Mouse (Mus musculus) right cerebral cortex, postnatal 36 days (tissue): ENCODE measurements around the gene Rpp14.

Experiments used
- DNase-seq, 2 experiments: peaks; one replicate each; pipeline ENCODE4 v3.0.0; 2022; ENCODE audit warnings: low spot score in 2 of 2, mixed read lengths in 1 of 2

The Rpp14 gene

GRCm38 (mm10) chr14:8080165-8080679, at the start of gene Rpp14:
Gene Rpp14, plus strand, starts transcription at chr14:8080367.
- peak; percentile 94 to 96 for DNase-seq

GRCm38 (mm10) chr14:8030535-8030934, 49.6 kb upstream of the Rpp14 start:
- no peak for DNase-seq

DNA sequence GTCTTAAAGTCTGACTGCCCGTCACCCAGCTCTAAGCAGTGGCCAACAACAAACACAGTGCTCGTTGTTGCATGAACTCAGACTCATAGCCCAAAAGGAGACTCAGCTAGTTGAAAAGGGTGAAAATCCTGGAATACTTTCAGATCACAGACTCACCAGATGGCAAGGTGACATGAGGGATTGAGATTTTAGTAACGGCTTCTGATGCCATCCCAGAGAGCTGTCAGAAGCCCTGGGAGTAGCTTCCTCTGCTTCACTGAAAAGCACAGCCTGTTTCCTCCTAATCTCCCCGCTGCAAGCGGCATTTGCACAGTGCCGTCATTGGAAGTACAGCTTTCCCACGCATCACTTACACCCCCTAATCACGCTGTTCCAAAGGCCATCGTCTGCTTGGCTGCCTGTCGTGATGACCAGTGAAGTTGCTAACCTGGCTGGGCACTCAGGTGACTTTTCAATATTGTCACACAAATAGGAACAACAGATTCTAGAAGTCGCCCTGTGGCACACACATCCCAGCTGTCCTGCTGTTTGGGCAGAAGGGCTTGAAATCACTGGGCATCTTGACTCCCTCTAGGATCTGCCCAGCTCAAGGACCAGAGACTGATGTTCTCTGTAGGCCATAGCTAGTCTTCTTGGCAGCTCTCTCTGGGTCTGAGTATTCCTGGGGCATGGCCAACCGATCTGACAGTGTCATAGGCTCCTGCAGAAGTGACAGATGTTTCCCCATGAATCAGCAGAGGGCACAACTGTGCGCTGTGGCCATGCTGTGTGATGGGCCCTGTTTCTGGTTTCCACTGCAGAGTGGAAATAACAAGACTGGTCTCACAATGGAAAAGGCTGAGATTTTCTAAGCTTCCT, 47.9 kb upstream of the Rpp14 start:
- peak in 1 of 2 experiments; percentile 66 for DNase-seq

DNA sequence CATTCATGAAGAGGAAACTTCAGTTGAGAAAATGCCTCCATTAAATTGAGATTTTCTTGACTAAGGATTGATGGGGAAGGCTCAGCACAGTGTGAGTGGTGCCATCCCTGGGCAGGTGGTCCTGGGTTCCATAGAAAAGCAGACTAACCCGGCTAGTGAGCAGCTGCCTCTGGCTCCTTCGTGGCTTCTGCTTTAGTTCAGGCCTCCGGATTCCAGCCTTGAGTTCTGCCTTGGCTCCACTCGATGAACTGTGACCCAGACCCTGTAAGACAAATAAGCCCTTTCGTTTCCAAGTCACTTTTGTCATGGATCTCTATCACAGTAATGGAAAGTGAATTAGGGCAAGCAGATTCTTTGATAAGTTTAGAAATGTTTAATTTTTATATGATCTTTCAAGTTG, 45.6 kb upstream of the Rpp14 start:
- DNase-seq: no peak

DNA sequence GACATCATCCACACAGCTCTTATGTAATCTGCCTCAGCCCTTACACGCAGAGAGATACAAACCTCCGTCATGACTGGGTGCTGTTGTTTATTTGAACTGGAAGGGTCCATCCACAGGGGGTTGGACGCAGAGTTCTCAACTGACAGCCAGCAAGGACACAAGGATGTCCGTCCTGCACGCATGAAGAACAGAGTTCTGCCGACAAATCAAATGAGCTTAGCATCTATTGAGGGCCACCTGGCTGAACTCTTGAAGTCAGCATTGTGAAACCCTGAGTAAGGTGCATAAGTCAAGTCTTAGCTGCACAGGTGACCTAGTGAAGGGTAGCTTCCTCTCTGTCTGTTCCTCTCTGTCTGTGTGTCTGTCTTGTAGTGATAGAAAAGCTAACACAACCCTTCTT, 44.2 kb upstream of the Rpp14 start:
- no peak for DNase-seq

DNA sequence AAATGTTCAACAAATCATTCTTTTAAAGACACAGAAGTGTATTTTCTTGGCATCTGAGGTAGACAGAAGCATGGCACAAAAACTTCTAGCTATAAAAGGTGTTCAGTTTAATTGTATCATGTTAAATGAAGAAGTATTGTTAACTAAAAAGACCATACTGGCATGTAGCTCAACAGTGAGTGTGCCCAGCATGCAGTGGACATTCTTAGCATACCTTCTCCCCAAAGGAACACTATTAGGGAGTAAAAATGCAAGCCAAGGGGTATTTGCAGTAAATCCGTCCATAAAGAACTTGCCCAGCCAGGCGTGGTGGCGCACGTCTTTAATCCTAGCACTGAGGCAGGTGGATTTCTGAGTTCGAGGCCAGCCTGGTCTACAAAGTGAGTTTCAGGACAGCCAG, 43.8 kb upstream of the Rpp14 start:
- no peak for DNase-seq

DNA sequence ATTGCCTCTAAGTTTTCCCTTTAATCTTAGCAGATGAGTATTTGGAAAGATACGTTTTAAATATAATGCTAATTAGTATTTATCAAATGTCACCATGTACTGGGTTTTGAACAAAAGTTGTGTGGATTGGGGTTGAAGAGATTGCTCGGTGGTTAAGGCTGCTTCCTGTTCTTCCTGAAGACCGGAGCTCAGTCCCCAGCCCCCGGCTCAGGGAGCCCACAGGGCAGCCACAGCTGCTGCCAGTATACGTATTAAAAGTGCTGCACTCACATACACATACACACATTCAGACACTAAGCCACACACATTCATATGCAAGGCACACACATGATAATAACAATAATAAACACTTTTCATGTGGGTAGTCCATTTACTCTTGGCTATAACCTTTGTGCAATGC, 42.0 kb upstream of the Rpp14 start:
- DNase-seq: no peak

GRCm38 (mm10) chr14:8038791-8039448, 41.2 kb upstream of the Rpp14 start:
- peak; percentile 41 to 58 for DNase-seq

DNA sequence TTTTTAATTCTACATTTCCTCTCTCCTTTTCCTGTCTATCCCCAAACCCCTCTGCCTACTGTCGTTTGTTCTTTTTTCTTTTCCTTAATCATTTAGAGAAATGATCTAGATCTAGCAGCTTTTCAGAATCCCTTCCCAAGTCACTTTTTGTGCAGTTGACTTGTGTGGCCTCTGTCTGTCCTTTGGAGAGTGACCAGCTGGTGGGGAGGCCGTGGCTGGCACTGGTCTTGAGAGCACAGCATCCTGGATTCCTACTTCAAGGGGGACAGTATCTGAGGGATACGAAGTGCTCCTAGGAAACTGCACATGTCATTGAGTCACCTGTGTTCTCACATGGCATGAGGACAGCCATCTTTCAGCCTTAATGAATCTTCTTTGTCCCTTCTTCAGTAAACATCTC, 40.0 kb upstream of the Rpp14 start:
- no peak for DNase-seq

- no peak for DNase-seq
These were observed 39.1 kb upstream of the Rpp14 start for GRCm38 (mm10) chr14:8040911-8041678.

- DNase-seq: no peak
These were observed 38.0 kb upstream of the Rpp14 start for GRCm38 (mm10) chr14:8042120-8042519.

GRCm38 (mm10) chr14:8042577-8042976, 37.6 kb upstream of the Rpp14 start:
- no peak for DNase-seq

- no peak for DNase-seq
These were observed 35.8 kb upstream of the Rpp14 start for GRCm38 (mm10) chr14:8044330-8044729.

DNA sequence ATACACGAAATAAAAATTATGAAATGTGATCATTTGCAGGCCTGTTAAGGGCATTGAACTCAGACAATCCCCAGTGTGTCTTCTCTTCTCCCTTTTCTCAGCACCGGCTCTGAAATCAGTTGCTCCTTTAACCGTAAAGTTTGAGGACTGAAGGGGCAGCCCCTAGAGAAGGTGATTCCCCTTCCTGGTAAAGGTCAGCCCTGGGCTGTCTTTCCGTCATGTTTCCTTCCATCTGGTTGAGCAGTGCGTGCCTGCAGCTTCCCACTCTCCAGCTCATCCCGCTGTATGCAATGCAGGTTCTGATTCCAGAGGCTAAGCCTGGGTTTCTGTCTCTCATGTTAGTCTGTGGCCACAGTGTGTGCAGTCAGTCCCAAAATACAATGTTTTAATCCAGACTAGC, 35.4 kb upstream of the Rpp14 start:
- no peak for DNase-seq

DNA sequence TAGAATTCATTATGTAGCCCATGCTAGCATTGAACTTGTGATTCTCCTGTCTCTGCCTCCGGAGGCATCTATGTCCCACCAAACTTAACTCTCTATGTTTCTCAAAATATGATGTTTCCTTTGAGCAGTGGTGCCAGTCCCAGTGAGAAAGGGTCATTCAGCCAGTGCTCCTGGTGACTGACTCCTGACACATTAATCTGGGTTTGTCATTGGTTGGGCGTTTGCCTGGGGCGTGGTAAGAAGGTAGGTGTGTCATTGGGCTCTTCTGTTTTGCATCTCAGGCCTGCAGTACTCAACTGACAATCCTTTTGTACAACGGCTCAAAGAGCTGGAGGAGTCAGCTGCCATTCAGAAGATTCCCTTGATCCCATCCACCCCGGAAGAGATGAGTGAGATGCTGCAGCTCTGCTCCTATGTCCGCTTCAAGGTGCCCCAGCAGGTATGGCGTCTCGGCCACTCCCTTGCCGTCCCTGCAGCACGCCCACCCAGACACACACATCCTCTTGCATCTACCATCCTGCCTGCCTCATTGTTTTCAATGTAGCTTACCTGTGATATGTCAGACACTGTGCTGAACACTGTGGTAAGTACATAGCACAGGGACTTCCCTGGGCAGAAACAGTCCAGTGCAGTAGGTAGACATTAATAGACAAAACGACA, 34.9 kb upstream of the Rpp14 start:
- no peak for DNase-seq

GRCm38 (mm10) chr14:8046839-8047238, 33.3 kb upstream of the Rpp14 start:
- no peak for DNase-seq

DNA sequence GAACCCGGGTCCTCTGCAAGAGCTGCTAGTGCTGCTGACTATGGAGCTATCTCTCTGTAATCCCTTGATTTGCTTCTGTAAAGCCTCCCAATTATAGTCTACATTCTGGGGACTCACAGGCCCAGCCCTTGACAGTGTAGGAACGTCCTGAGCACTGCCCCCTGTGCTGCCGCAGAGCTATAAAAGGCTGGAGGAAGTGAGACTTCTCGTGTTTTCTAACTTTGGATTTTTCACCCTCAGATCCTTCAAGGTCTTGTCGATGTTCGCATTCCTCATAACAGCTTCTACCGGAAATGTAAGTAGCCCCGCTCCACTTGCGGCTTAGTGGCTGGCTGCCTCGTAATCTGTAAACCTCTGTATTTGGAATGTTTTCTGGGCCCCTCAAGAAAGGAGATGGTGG, 30.8 kb upstream of the Rpp14 start:
- no peak for DNase-seq

- DNase-seq: no peak
These were observed 28.3 kb upstream of the Rpp14 start for GRCm38 (mm10) chr14:8051869-8052268.

GRCm38 (mm10) chr14:8052661-8053060, 27.5 kb upstream of the Rpp14 start:
- no peak for DNase-seq

- DNase-seq: no peak
These were observed 25.7 kb upstream of the Rpp14 start for GRCm38 (mm10) chr14:8054310-8055102.

DNA sequence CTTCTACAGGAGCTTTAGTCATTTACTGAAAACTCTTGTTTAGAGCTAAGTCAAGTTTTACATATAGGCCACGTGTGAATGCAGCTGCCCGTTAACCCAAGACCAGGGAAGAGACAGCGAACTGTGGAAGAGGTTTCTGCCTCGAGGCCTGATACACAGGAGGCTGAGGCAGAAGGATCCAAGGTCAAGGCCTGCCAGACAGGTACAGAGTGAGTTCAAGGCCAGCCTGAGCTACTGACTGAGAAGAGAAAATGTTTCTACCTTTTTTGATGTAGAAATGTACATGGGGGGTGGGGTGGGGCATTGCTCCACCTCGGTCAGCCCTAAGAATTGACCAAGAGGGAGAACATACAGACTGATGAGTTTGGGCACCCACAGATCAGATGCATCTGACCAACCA, 24.1 kb upstream of the Rpp14 start:
- DNase-seq: no peak
